Mouse (Mus musculus): ENCODE results near the gene BC005624. TPM values are rescaled to one million over a fixed set of nuclear protein-coding genes. Genes with fewer than 3 reads are reported as not detected.

BC005624 gene
- polyA plus RNA-seq, 1 experiment from 2014 or later = 64.7 TPM

GRCm38 (mm10) chr2:31017625-31018317 is 35.8 kb upstream of the BC005624 start:
- Histone ChIP-seq H3K4me1 (ENCODE audit: control insufficient read depth, insufficient read depth, low read length) (no peaks in the 10 kb centered on the region), H3K9ac (ENCODE audit: low read length) (no peak overlapping the region), H3K27me3 (ENCODE audit: control insufficient read depth, insufficient read depth, low read length) (no peaks in the 10 kb centered on the region), H3K4me3 (ENCODE audit: low read depth, low read length) (no peak overlapping the region), H3K4me2 (no peak overlapping the region), H3K27ac (ENCODE audit: low read depth, low read length) (no peak overlapping the region), H3K36me3 (ENCODE audit: control insufficient read depth, insufficient read depth, low read length) (peaks cover 4% of the 10 kb centered on the region), H3K9me3 (ENCODE audit: control insufficient read depth, low read length) (no peaks in the 10 kb centered on the region)
- DNase-seq (ENCODE audit: low spot score, missing footprints) (peak; percentile 53), ATAC-seq (ENCODE audit: low FRiP score) (no peak)
- WGBS = 93% methylated on average over 18 of the region's 18 CpGs

- Histone ChIP-seq H3K27ac (ENCODE audit: low read depth, low read length) (no peak overlapping the region), H3K4me3 (ENCODE audit: low read depth, low read length) (no peak overlapping the region), H3K4me1 (ENCODE audit: control insufficient read depth, insufficient read depth, low read length) (no peaks in the 10 kb centered on the region), H3K9me3 (ENCODE audit: control insufficient read depth, low read length) (no peaks in the 10 kb centered on the region), H3K27me3 (ENCODE audit: control insufficient read depth, insufficient read depth, low read length) (no peaks in the 10 kb centered on the region), H3K4me2 (no peak overlapping the region), H3K36me3 (ENCODE audit: control insufficient read depth, insufficient read depth, low read length) (peaks cover 4% of the 10 kb centered on the region), H3K9ac (ENCODE audit: low read length) (no peak overlapping the region)
- DNase-seq (ENCODE audit: low spot score, missing footprints) (no peak), ATAC-seq (ENCODE audit: low FRiP score) (no peak)
- WGBS = 72% methylated on average over 14 of the region's 14 CpGs
Measured at GRCm38 (mm10) chr2:31013371-31014120, 31.5 kb upstream of the BC005624 start.

GRCm38 (mm10) chr2:31007208-31007607 is 25.2 kb upstream of the BC005624 start:
- Histone ChIP-seq H3K9ac (ENCODE audit: low read length) (no peak overlapping the region), H3K27ac (ENCODE audit: low read depth, low read length) (no peak overlapping the region), H3K4me2 (no peak overlapping the region), H3K36me3 (ENCODE audit: control insufficient read depth, insufficient read depth, low read length) (no peaks in the 10 kb centered on the region), H3K9me3 (ENCODE audit: control insufficient read depth, low read length) (no peaks in the 10 kb centered on the region), H3K4me3 (ENCODE audit: low read depth, low read length) (no peak overlapping the region), H3K27me3 (ENCODE audit: control insufficient read depth, insufficient read depth, low read length) (no peaks in the 10 kb centered on the region), H3K4me1 (ENCODE audit: control insufficient read depth, insufficient read depth, low read length) (no peaks in the 10 kb centered on the region)
- ATAC-seq (ENCODE audit: low FRiP score) (no peak), DNase-seq (ENCODE audit: low spot score, missing footprints) (no peak)
- WGBS = 91% methylated on average over 5 of the region's 5 CpGs

- Histone ChIP-seq H3K36me3 (ENCODE audit: control insufficient read depth, insufficient read depth, low read length) (no peaks in the 10 kb centered on the region), H3K4me2 (no peak overlapping the region)
- 90% methylated on average over 5 of the region's 5 CpGs for WGBS
Measured at GRCm38 (mm10) chr2:31006434-31006833, 24.4 kb upstream of the BC005624 start.

GRCm38 (mm10) chr2:31005453-31005852 is 23.5 kb upstream of the BC005624 start:
- H3K36me3 ChIP-seq (ENCODE audit: control insufficient read depth, insufficient read depth, low read length) = no peaks in the 10 kb centered on the region
- no peaks in the 10 kb centered on the region for H3K9me3 ChIP-seq (ENCODE audit: control insufficient read depth, low read length)
- no peak overlapping the region for H3K4me3 ChIP-seq (ENCODE audit: low read depth, low read length)
- no peak overlapping the region for H3K27ac ChIP-seq (ENCODE audit: low read depth, low read length)
- WGBS = 82% methylated on average over 2 of the region's 2 CpGs
- H3K4me1 ChIP-seq (ENCODE audit: control insufficient read depth, insufficient read depth, low read length) = no peaks in the 10 kb centered on the region
- DNase-seq (ENCODE audit: low spot score, missing footprints) (no peak), ATAC-seq (ENCODE audit: low FRiP score) (no peak)
- no peaks in the 10 kb centered on the region for H3K27me3 ChIP-seq (ENCODE audit: control insufficient read depth, insufficient read depth, low read length)
- H3K4me2 ChIP-seq = no peak overlapping the region
- no peak overlapping the region for H3K9ac ChIP-seq (ENCODE audit: low read length)

More at GRCm38 (mm10) chr2:31006434-31006833, 24.4 kb upstream of the BC005624 start:
- Histone ChIP-seq H3K9me3 (ENCODE audit: control insufficient read depth, low read length) (no peaks in the 10 kb centered on the region), H3K4me1 (ENCODE audit: control insufficient read depth, insufficient read depth, low read length) (no peaks in the 10 kb centered on the region), H3K27ac (ENCODE audit: low read depth, low read length) (no peak overlapping the region), H3K4me3 (ENCODE audit: low read depth, low read length) (no peak overlapping the region), H3K9ac (ENCODE audit: low read length) (no peak overlapping the region), H3K27me3 (ENCODE audit: control insufficient read depth, insufficient read depth, low read length) (no peaks in the 10 kb centered on the region)
- ATAC-seq (ENCODE audit: low FRiP score) (no peak), DNase-seq (ENCODE audit: low spot score, missing footprints) (no peak)

GRCm38 (mm10) chr2:31002857-31003256 is 20.9 kb upstream of the BC005624 start:
- H3K4me3 ChIP-seq (ENCODE audit: low read depth, low read length) = no peak overlapping the region
- ATAC-seq (ENCODE audit: low FRiP score) (no peak), DNase-seq (ENCODE audit: low spot score, missing footprints) (no peak)
- 94% methylated on average over 10 of the region's 10 CpGs for WGBS
- H3K9ac ChIP-seq (ENCODE audit: low read length) = no peak overlapping the region
- no peaks in the 10 kb centered on the region for H3K4me1 ChIP-seq (ENCODE audit: control insufficient read depth, insufficient read depth, low read length)
- H3K36me3 ChIP-seq (ENCODE audit: control insufficient read depth, insufficient read depth, low read length) = no peaks in the 10 kb centered on the region
- no peak overlapping the region for H3K27ac ChIP-seq (ENCODE audit: low read depth, low read length)
- no peak overlapping the region for H3K4me2 ChIP-seq
- H3K9me3 ChIP-seq (ENCODE audit: control insufficient read depth, low read length) = no peaks in the 10 kb centered on the region
- H3K27me3 ChIP-seq (ENCODE audit: control insufficient read depth, insufficient read depth, low read length) = no peaks in the 10 kb centered on the region

GRCm38 (mm10) chr2:30998443-30999260 is 16.7 kb upstream of the BC005624 start:
- no peaks in the 10 kb centered on the region for H3K27me3 ChIP-seq (ENCODE audit: control insufficient read depth, insufficient read depth, low read length)
- no peak overlapping the region for H3K9ac ChIP-seq (ENCODE audit: low read length)
- H3K9me3 ChIP-seq (ENCODE audit: control insufficient read depth, low read length) = no peaks in the 10 kb centered on the region
- no peaks in the 10 kb centered on the region for H3K4me1 ChIP-seq (ENCODE audit: control insufficient read depth, insufficient read depth, low read length)
- WGBS = 77% methylated on average over 8 of the region's 8 CpGs
- no peak overlapping the region for H3K27ac ChIP-seq (ENCODE audit: low read depth, low read length)
- no peak overlapping the region for H3K4me2 ChIP-seq
- no peaks in the 10 kb centered on the region for H3K36me3 ChIP-seq (ENCODE audit: control insufficient read depth, insufficient read depth, low read length)
- DNase-seq (ENCODE audit: low spot score, missing footprints) (no peak), ATAC-seq (ENCODE audit: low FRiP score) (no peak)
- H3K4me3 ChIP-seq (ENCODE audit: low read depth, low read length) = no peak overlapping the region

- no peak overlapping the region for H3K4me3 ChIP-seq (ENCODE audit: low read depth, low read length)
- H3K27ac ChIP-seq (ENCODE audit: low read depth, low read length) = no peak overlapping the region
- no peak overlapping the region for H3K9ac ChIP-seq (ENCODE audit: low read length)
- H3K27me3 ChIP-seq (ENCODE audit: control insufficient read depth, insufficient read depth, low read length) = no peaks in the 10 kb centered on the region
- no peaks in the 10 kb centered on the region for H3K4me1 ChIP-seq (ENCODE audit: control insufficient read depth, insufficient read depth, low read length)
- DNase-seq (ENCODE audit: low spot score, missing footprints) (no peak), ATAC-seq (ENCODE audit: low FRiP score) (no peak)
- no peaks in the 10 kb centered on the region for H3K9me3 ChIP-seq (ENCODE audit: control insufficient read depth, low read length)
- no peaks in the 10 kb centered on the region for H3K36me3 ChIP-seq (ENCODE audit: control insufficient read depth, insufficient read depth, low read length)
- WGBS = 78% methylated on average over 11 of the region's 11 CpGs
- H3K4me2 ChIP-seq = no peak overlapping the region
Measured at GRCm38 (mm10) chr2:30995432-30995996, 13.5 kb upstream of the BC005624 start.

All from midbrain, embryonic 11.5 days (tissue).